8 mouse cellular contexts compared by ENCODE assay signal in genomic region chr5:113901074-113901571, GRCm38 (mm10). TPM values are rescaled to one million over a fixed set of nuclear protein-coding genes. Genes with fewer than 3 reads are reported as not detected.
DNase-seq lines count a peak whose midpoint lies in the region; ATAC-seq and TF ChIP-seq lines count a peak whose summit lies in the region.

No protein-coding gene starts in this region.

- H3ac ChIP-seq in C2C12 (ENCODE audit: control insufficient read depth, insufficient read length, low read depth): no peak overlapping the region

- intact Hi-C loops in gastrocnemius, postnatal 36 days (cut with DNase I): no loop called here

- H3K27ac ChIP-seq in hindbrain, embryonic 10.5 days: 0 out of 2 replicates have a peak overlapping the region, but pooled peaks have one; percentile 13
- H3K27ac ChIP-seq in hindbrain, postnatal 0 days: no peak overlapping the region
- H3K27ac ChIP-seq in embryonic facial prominence, embryonic 15.5 days (replicated peaks): peak overlapping the region; percentile 3; the same call in 1 of the 2 replicates
- H3K27ac ChIP-seq in lung, embryonic 14.5 days (ENCODE audit: low read depth): peak overlapping the region; percentile 77

- peaks cover 75% of the 10 kb centered on the region for H3K4me1 ChIP-seq in hindbrain, embryonic 10.5 days (replicated peaks)
- peaks cover 21% of the 10 kb centered on the region; the same call in 1 of the 2 replicates for H3K4me1 ChIP-seq in hindbrain, postnatal 0 days (ENCODE audit: insufficient read depth, low read length)
- H3K4me1 ChIP-seq in embryonic facial prominence, embryonic 15.5 days: peaks cover 34% of the 10 kb centered on the region
- peaks cover 26% of the 10 kb centered on the region for H3K4me1 ChIP-seq in lung, embryonic 14.5 days (ENCODE audit: insufficient read depth)

- no peak overlapping the region for H3K4me3 ChIP-seq in hindbrain, embryonic 10.5 days
- H3K4me3 ChIP-seq in hindbrain, postnatal 0 days (ENCODE audit: low read length): no peak overlapping the region
- no peak overlapping the region for H3K4me3 ChIP-seq in C2C12 (ENCODE audit: insufficient read depth, poor library complexity, severe bottlenecking)
- H3K4me3 ChIP-seq in embryonic facial prominence, embryonic 15.5 days (replicated peaks): no peak overlapping the region
- H3K4me3 ChIP-seq in lung, embryonic 14.5 days (ENCODE audit: low read depth, low read length): no peak overlapping the region

- no peak for DNase-seq in hindbrain, embryonic 10.5 days (ENCODE audit: low spot score)
- no peak for DNase-seq in hindbrain, postnatal 0 days (ENCODE audit: low spot score)
- peak; percentile 70 for DNase-seq in lung, embryonic 14.5 days
- DNase-seq in frontal cortex, postnatal 10 days (ENCODE audit: low spot score in 2 of 2): no peak
- no peak for DNase-seq in gastrocnemius, postnatal 36 days
- no peak for DNase-seq in gastrocnemius, postnatal 25 days

- WGBS in hindbrain, embryonic 10.5 days: 68% methylated on average over 8 of the region's 8 CpGs
- WGBS in hindbrain, postnatal 0 days: 35% methylated on average over 8 of the region's 8 CpGs
- 41% methylated on average over 8 of the region's 8 CpGs for WGBS in embryonic facial prominence, embryonic 15.5 days
- WGBS in lung, embryonic 14.5 days: 16% methylated on average over 8 of the region's 8 CpGs

- H3K36me3 ChIP-seq in hindbrain, embryonic 10.5 days: peaks cover under 1% of the 10 kb centered on the region; the same call in 1 of the 2 replicates
- H3K36me3 ChIP-seq in hindbrain, postnatal 0 days (ENCODE audit: insufficient read depth, low read length): no peaks in the 10 kb centered on the region
- no peaks in the 10 kb centered on the region for H3K36me3 ChIP-seq in C2C12 (ENCODE audit: control insufficient read depth, insufficient read depth)
- H3K36me3 ChIP-seq in embryonic facial prominence, embryonic 15.5 days: no peaks in the 10 kb centered on the region
- no peaks in the 10 kb centered on the region for H3K36me3 ChIP-seq in lung, embryonic 14.5 days (ENCODE audit: insufficient read depth)

- ATAC-seq in hindbrain, postnatal 0 days: no peak
- ATAC-seq in embryonic facial prominence, embryonic 15.5 days (ENCODE audit: insufficient number of reproducible peaks, low FRiP score, low TSS enrichment, low read depth): no peak
- ATAC-seq in lung, embryonic 14.5 days (ENCODE audit: insufficient read depth): peak; percentile 45; the same call in 1 of the 2 replicates

- H3K9me3 ChIP-seq in hindbrain, embryonic 10.5 days: no peaks in the 10 kb centered on the region
- no peaks in the 10 kb centered on the region for H3K9me3 ChIP-seq in hindbrain, postnatal 0 days (ENCODE audit: low read length)
- H3K9me3 ChIP-seq in embryonic facial prominence, embryonic 15.5 days (replicated peaks): no peaks in the 10 kb centered on the region
- H3K9me3 ChIP-seq in lung, embryonic 14.5 days (ENCODE audit: low read depth, low read length): no peaks in the 10 kb centered on the region

- peaks cover 97% of the 10 kb centered on the region for H3K79me3 ChIP-seq in C2C12 (ENCODE audit: low read depth)

- no peak overlapping the region for H3K9ac ChIP-seq in hindbrain, postnatal 0 days (replicated peaks; ENCODE audit: low read length)
- no peak overlapping the region for H3K9ac ChIP-seq in embryonic facial prominence, embryonic 15.5 days
- H3K9ac ChIP-seq in lung, embryonic 14.5 days: 0 out of 2 replicates have a peak overlapping the region, but pooled peaks have one; percentile 13

- no peak overlapping the region for H3K4me2 ChIP-seq in hindbrain, postnatal 0 days (ENCODE audit: low read depth, low read length)
- H3K4me2 ChIP-seq in embryonic facial prominence, embryonic 15.5 days (replicated peaks): no peak overlapping the region
- peak overlapping the region; percentile 35; the same call in 1 of the 2 replicates for H3K4me2 ChIP-seq in lung, embryonic 14.5 days

- H3K79me2 ChIP-seq in C2C12 (ENCODE audit: control insufficient read depth, insufficient read depth): peaks cover 100% of the 10 kb centered on the region

- TF ChIP-seq CTCF in hindbrain, postnatal 0 days (IDR thresholded peaks at IDR 0.05; ENCODE audit: low read depth): no peak
- no peak for TF ChIP-seq CTCF in C2C12 (IDR thresholded peaks at IDR 0.05; ENCODE audit: control insufficient read depth, insufficient read depth, insufficient read length)
- TF ChIP-seq CTCF in lung, embryonic 14.5 days (IDR thresholded peaks at IDR 0.05; ENCODE audit: low read depth): no peak

- no peaks in the 10 kb centered on the region for H3K27me3 ChIP-seq in hindbrain, embryonic 10.5 days (ENCODE audit: insufficient read depth, poor library complexity, severe bottlenecking)
- no peaks in the 10 kb centered on the region for H3K27me3 ChIP-seq in hindbrain, postnatal 0 days (ENCODE audit: insufficient read depth, low read length)
- H3K27me3 ChIP-seq in C2C12 (ENCODE audit: control insufficient read depth, insufficient read depth, insufficient read length): no peaks in the 10 kb centered on the region
- H3K27me3 ChIP-seq in embryonic facial prominence, embryonic 15.5 days: no peaks in the 10 kb centered on the region
- H3K27me3 ChIP-seq in lung, embryonic 14.5 days (ENCODE audit: insufficient read depth, low read length): no peaks in the 10 kb centered on the region

TF ChIP-seq in C2C12, 6 proteins besides CTCF, POLR2A, EP300 and RAD21:
- no peak for TF ChIP-seq CEBPB (IDR thresholded peaks at IDR 0.05; ENCODE audit: low read depth)
- peak; percentile 76 for TF ChIP-seq MYOD1 (IDR thresholded peaks at IDR 0.05; ENCODE audit: control insufficient read depth, insufficient read length, low read depth)
- TF ChIP-seq MAX (IDR thresholded peaks at IDR 0.05): peak; percentile 83

RNA-seq across cellular contexts. Expression of gene Coro1c, which starts 7.4 kb away (rescaled TPM):
- polyA plus RNA-seq in hindbrain, embryonic 10.5 days (2016; fragmentation: Nextera tagmentation; extraction: Ambion mirVana): 248 and 258 TPM in 2 replicates
- total RNA-seq in hindbrain, postnatal 0 days (2014; rRNA removed): 151 and 159 TPM in 2 replicates
- 140 and 149 TPM in 2 replicates for polyA plus RNA-seq in hindbrain, postnatal 0 days (2015; fragmentation: Nextera tagmentation; extraction: Ambion mirVana)
- 156 TPM for polyA plus RNA-seq in C2C12 (2012; fragmentation: generic; extraction: Trizol)
- 99.0 and 101 TPM in 2 replicates for polyA plus RNA-seq in embryonic facial prominence, embryonic 15.5 days (2015; fragmentation: Nextera tagmentation; extraction: Ambion mirVana)
- polyA plus RNA-seq in lung, embryonic 14.5 days (2014; fragmentation: Nextera tagmentation; extraction: Ambion mirVana): 151 and 165 TPM in 2 replicates
- total RNA-seq in gastrocnemius, postnatal 36 days (2021): 10 to 100 TPM; 10.6 to 14.4 TPM
- 10 to 100 TPM; 11.9 to 17.1 TPM for total RNA-seq in gastrocnemius, postnatal 25 days (2021)
